Mouse (Mus musculus): ENCODE data around the gene Pgam2.
"Not testable (repeated sequence)": the region's sequence is repeated elsewhere in the genome, so short reads cannot be mapped to it uniquely, and the experiment has no call there.

The Pgam2 gene

GRCm38 (mm10) chr11:5803551-5803981 lies at the start of gene Pgam2:
TSS of gene Pgam2 (minus strand) at chr11:5803733.
- DNase-seq (ENCODE audit: low read depth, low spot score), result no peak

- DNase-seq (ENCODE audit: low read depth, low spot score), result no peak
Observed at GRCm38 (mm10) chr11:5852314-5852713, 48.8 kb upstream of the Pgam2 start.

- DNase-seq (ENCODE audit: low read depth, low spot score), result no peak
Observed at GRCm38 (mm10) chr11:5851021-5851736, 47.6 kb upstream of the Pgam2 start.

GRCm38 (mm10) chr11:5850452-5850851 lies 46.9 kb upstream of the Pgam2 start:
- no peak for DNase-seq (ENCODE audit: low read depth, low spot score)

- no peak for DNase-seq (ENCODE audit: low read depth, low spot score)
Observed at GRCm38 (mm10) chr11:5849316-5849715, 45.8 kb upstream of the Pgam2 start.

GRCm38 (mm10) chr11:5848741-5849140 lies 45.2 kb upstream of the Pgam2 start:
- no peak for DNase-seq (ENCODE audit: low read depth, low spot score)

- no peak for DNase-seq (ENCODE audit: low read depth, low spot score)
Observed at GRCm38 (mm10) chr11:5846639-5847345, 43.3 kb upstream of the Pgam2 start.

GRCm38 (mm10) chr11:5843131-5843530 lies 39.6 kb upstream of the Pgam2 start:
- no peak for DNase-seq (ENCODE audit: low read depth, low spot score)

GRCm38 (mm10) chr11:5841751-5842150 lies 38.2 kb upstream of the Pgam2 start:
- no peak for DNase-seq (ENCODE audit: low read depth, low spot score)

GRCm38 (mm10) chr11:5840346-5840745 lies 36.8 kb upstream of the Pgam2 start:
- DNase-seq (ENCODE audit: low read depth, low spot score), result no peak

GRCm38 (mm10) chr11:5837251-5838246 lies 34.0 kb upstream of the Pgam2 start, which contains the start of gene Polm:
TSS of gene Polm (minus strand) at chr11:5838016.
- DNase-seq (ENCODE audit: low read depth, low spot score), result peak; percentile 90

GRCm38 (mm10) chr11:5836126-5836525 lies 32.6 kb upstream of the Pgam2 start:
- DNase-seq (ENCODE audit: low read depth, low spot score), result peak; percentile 47

GRCm38 (mm10) chr11:5835057-5835456 lies 31.5 kb upstream of the Pgam2 start:
- no peak for DNase-seq (ENCODE audit: low read depth, low spot score)

- no peak for DNase-seq (ENCODE audit: low read depth, low spot score)
Observed at GRCm38 (mm10) chr11:5834506-5834905, 31.0 kb upstream of the Pgam2 start.

GRCm38 (mm10) chr11:5829327-5829726 lies 25.8 kb upstream of the Pgam2 start:
- no peak for DNase-seq (ENCODE audit: low read depth, low spot score)

GRCm38 (mm10) chr11:5828509-5829191 lies 25.1 kb upstream of the Pgam2 start:
- DNase-seq (ENCODE audit: low read depth, low spot score), result no peak

- no peak for DNase-seq (ENCODE audit: low read depth, low spot score)
Observed at GRCm38 (mm10) chr11:5827931-5828330, 24.4 kb upstream of the Pgam2 start.

GRCm38 (mm10) chr11:5825432-5825831 lies 21.9 kb upstream of the Pgam2 start:
- DNase-seq (ENCODE audit: low read depth, low spot score), result no peak

GRCm38 (mm10) chr11:5819223-5819622 lies 15.7 kb upstream of the Pgam2 start:
- no peak for DNase-seq (ENCODE audit: low read depth, low spot score)

GRCm38 (mm10) chr11:5813381-5813780 lies 9.8 kb upstream of the Pgam2 start:
- DNase-seq (ENCODE audit: low read depth, low spot score), result no peak

GRCm38 (mm10) chr11:5809487-5809886 lies 6.0 kb upstream of the Pgam2 start:
- not testable (repeated sequence) for DNase-seq (ENCODE audit: low read depth, low spot score)

Measured in CD4-positive, CD25-positive, alpha-beta regulatory T cell, adult 2 months (primary cell).